Mouse (Mus musculus) central nervous system, embryonic 14 days (tissue): ENCODE results near the gene Mnat1. TPM values are rescaled to one million over a fixed set of nuclear protein-coding genes. Genes with fewer than 3 reads are reported as not detected.

Source experiments
- polyA plus RNA-seq: library from polyadenylated mRNA; depleted of rRNA; stranded (reverse); fragments of >200 nt; gene quantifications from 2 replicates; pipeline ENCODE4 v1.2.3, GENCODE M21; 2012; rRNA removed

The Mnat1 gene
- polyA plus RNA-seq: 19.6 and 21.4 TPM in 2 replicates

GRCm38 (mm10) chr12:73123093-73124041 lies at the start of gene Mnat1:
Gene Mnat1, plus strand, starts transcription at chr12:73123717.

GRCm38 (mm10) chr12:73113196-73113595 lies 10.3 kb upstream of the Mnat1 start, which contains the start of gene Six4:
Gene Six4, minus strand, starts transcription at chr12:73113456.

GRCm38 (mm10) chr12:73286287-73287092 lies 163.0 kb downstream of the Mnat1 start, which contains the start of the genes Trmt5 and Slc38a6:
Gene Trmt5, minus strand, starts transcription at chr12:73286710.
Gene Slc38a6, plus strand, starts transcription at chr12:73286779.

Other genes starting within 250 kb of the Mnat1 start
- 1.00 and 1.1 TPM in 2 replicates for gene Six6, start 183.8 kb upstream of the Mnat1 start, polyA plus RNA-seq
- 9.0 and 10.5 TPM in 2 replicates for gene 4930447C04Rik, start 182.9 kb upstream of the Mnat1 start, polyA plus RNA-seq
- 2.6 and 13.3 TPM in 2 replicates for gene Six1, start 69.8 kb upstream of the Mnat1 start, polyA plus RNA-seq
- 1.0 and 2.1 TPM in 2 replicates for gene Six4, start 10.3 kb upstream of the Mnat1 start, polyA plus RNA-seq
- 13.4 and 13.7 TPM in 2 replicates for gene Trmt5, start 163.0 kb downstream of the Mnat1 start, polyA plus RNA-seq
- 31.6 and 36.7 TPM in 2 replicates for gene Slc38a6, start 163.1 kb downstream of the Mnat1 start, polyA plus RNA-seq